Mouse (Mus musculus) NIH3T3 (cell line): ENCODE measurements around the gene Olfr1417.

Experiments used
- DNase-seq: peaks from one replicate; pipeline ENCODE4 v3.0.0-alpha.2; 2012; ENCODE audit warnings: low read depth

The Olfr1417 gene

DNA sequence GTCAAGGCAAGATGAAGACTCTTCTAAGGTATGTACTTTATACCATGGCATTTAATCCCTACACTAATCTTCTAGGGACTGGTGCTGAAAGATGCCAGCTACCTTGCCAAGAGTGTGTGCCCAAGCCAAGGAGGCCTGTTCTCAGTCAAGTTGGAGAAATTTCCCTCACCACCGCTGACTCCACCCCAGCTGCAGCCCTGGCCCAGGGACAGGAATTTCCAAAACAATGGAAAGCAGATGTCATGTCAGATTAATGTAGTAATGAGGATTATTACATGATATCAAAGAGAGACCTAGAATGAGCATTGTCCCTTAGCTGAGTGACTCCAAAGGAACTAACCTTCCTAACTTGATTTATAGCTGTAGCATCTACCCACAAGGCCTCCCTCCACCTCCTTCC, 28.2 kb downstream of the Olfr1417 start:
- peak; percentile 82 for DNase-seq

- peak; percentile 71 for DNase-seq
Measured at GRCm38 (mm10) chr19:11810003-11810758, 28.8 kb downstream of the Olfr1417 start.

GRCm38 (mm10) chr19:11808452-11808851, 30.6 kb downstream of the Olfr1417 start:
- no peak for DNase-seq

DNA sequence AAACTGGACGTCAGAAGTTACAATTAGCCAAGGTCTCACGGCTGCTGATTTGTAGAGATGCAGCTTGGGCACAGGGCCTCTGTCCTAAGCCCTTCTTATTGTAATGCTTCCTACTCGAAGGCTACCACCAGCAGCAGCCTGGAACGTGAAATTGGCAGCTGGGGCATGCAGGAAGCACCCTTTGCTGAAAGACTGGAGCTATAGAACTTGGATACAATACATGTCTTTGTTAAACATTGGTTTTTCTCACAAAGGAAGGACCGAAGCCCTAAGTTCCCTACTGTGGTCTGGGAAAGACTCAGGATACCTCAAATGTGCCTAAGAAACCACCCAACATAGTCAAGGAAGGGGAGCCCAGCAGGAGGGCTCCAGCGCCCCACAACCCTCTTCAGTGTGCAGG, 31.2 kb downstream of the Olfr1417 start:
- DNase-seq: no peak

DNA sequence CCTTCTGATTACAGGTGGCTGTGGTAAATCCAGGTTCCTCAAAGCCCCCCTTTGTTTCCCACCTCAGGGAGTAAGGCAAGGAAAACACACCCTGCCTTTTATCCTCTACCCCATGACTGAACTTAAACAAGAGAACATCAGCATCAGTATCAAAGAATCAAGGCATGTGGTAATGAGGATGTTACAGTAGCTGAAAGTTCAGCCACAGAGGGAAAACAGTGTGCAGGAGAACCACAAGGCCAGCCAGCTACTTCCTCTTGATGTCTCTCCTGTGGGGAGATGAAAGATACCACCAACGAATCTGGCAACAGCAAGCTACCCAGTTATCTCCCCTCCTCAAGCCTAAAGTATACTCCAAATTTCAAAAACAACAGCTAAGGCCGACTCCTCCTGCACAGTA, 31.8 kb downstream of the Olfr1417 start:
- no peak for DNase-seq

- no peak for DNase-seq
Measured at GRCm38 (mm10) chr19:11804423-11804822, 34.6 kb downstream of the Olfr1417 start.

DNA sequence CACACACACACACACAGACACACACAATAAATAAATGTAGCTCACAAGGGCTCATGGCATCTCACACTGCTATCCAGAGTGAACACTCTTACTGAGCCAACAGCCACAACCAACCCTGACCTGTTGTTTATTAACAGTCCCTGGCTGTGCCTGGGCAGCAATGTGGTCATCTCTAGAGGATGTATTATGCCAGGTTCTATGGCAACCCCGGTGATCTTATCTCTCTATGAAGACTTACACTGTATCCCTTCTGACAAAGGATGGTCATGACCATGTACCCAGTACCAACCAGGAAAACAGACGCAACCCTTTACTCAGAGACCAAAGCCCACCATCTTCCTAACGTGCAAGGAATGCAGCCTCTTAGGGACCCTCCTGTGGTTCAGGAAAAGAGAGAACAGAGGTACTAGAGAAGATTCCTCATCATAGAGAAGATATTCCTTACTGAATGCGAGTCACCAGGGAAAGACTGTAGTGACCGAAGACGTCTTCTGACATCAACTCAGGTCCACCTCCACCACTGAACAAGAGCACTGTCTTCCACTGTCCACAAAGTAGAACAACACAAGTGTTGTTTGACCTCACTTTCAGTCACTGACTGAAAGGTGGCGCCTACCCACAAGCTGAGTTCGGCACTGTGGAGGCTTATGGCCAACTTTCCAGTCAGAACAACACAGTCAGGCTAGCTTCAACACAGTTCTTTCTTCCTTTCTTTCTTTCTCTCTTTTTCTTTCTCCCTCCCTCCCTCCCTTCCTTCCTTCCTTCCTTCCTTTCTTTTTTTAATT, 38.3 kb downstream of the Olfr1417 start:
- DNase-seq: peak; percentile 53

DNA sequence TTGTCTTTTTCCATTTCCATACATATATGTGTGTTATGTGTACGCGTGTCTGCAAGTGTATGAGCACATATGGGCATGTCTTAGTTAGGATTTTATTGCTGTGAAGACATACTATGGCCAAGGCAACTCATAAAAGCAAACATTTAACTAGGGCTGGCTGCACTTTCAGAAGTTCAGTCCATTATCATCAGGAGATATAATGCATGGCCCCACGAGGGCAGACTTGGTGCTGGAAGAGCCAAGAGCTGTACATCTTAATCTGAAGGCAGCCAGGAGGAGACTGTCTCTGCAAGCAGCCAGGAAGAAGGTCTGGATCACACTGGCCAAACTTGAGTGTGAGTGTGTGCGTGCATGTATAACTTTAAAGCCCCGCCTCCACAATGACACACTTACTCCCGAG, 44.6 kb downstream of the Olfr1417 start:
- no peak for DNase-seq

DNA sequence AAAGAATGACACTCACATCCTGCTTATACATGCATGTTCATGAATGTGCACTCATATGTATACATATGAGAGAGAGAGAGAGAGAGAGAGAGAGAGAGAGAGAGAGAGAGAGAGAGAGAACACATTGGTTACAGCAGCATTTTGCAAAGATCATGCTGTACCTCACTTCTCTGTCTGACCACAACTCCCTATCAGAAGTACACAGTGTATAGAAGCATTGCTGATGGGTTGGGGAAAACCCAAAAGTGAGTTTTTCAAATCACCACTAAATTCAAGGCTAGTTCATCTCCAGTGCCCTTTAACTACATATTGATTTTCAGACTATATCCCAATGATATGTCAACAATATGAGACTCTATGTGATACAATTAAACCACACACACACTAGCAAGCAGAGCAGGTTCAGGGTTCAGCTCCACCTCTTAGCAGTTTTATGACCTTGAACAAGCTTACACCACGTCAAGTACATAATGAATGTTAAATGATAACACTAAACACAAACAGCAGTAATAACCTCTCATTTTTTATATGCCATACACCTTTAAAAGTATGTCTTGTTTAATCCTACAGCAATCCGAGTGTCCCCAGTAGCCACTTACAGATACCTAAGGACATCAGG, 45.2 kb downstream of the Olfr1417 start:
- DNase-seq: no peak

DNA sequence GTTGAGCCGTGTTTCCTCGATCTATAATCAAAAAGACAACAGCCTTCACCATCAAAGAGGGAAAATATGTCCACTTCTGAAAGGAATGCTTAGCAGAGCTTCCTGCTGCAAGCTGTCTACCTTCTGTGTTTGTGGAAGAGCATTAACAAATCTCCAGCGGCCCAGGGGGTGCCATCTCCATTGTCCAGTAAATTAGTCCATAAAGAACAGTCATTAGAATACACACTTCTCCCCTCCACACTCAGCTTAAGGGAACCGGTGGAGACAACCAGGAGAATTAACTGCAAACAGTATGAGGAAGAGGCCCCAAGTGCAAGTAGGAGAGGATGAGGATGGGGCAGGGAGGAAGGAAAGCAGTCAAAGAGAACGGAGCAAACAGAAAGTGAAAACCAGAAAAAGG, 47.2 kb downstream of the Olfr1417 start:
- DNase-seq: no peak

- DNase-seq: no peak
Measured at GRCm38 (mm10) chr19:11788876-11789275, 50.1 kb downstream of the Olfr1417 start.

- DNase-seq: no peak
Measured at GRCm38 (mm10) chr19:11787826-11788225, 51.2 kb downstream of the Olfr1417 start.

DNA sequence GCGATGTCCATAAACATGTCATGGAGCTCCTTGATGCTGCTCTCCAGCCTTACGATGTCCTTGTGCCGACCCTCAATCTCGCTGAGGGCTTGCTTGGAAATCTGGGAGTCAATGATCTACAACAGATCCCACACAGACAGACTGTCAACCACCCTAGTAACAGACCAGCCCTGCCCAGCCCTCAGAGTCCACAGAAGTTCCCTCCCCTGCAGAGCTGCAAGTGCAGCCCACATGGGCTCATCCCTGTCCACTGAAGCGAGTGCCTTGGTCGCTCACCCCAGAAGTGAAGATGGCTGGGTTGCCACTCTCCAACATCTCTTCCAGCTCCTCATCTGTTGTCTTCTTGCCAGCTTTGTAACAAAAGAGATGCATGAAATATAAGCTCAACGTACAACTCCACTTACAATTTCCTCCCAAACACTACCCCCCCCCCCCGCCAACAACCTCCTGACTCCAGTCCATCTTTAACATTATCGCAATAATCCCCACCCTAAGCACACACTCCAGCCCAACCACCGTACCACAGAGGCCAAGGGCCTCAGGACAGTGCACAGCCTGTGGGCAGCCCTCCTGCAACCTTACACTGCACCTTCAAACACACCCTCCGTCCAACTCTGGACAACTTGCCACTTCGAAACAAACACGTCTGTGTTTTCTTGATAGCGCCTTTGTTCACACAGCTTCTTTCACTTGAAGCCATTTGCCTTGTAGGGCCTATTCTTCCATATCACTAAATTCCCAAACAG, 53.4 kb downstream of the Olfr1417 start:
- no peak for DNase-seq

GRCm38 (mm10) chr19:11777191-11777865, 61.7 kb downstream of the Olfr1417 start:
- peak; percentile 87 for DNase-seq
